Mouse (Mus musculus) ovary, adult 10 weeks (tissue): Measurements from ENCODE around the gene Rgsl1. TPM values are rescaled to one million over a fixed set of nuclear protein-coding genes. Genes with fewer than 3 reads are reported as not detected.

Experiments
- polyA plus RNA-seq: library from polyadenylated mRNA; stranded (reverse); fragments of 350-450 nt; fragmentation: Illumina TruSeq; extraction: RNeasy Lipid Tissue Mini Kit (QIAGEN cat#74804); gene quantifications from one replicate; pipeline ENCODE4 v1.2.3, GENCODE M21; 2014

Rgsl1 gene
- polyA plus RNA-seq, result 0.31 TPM

DNA sequence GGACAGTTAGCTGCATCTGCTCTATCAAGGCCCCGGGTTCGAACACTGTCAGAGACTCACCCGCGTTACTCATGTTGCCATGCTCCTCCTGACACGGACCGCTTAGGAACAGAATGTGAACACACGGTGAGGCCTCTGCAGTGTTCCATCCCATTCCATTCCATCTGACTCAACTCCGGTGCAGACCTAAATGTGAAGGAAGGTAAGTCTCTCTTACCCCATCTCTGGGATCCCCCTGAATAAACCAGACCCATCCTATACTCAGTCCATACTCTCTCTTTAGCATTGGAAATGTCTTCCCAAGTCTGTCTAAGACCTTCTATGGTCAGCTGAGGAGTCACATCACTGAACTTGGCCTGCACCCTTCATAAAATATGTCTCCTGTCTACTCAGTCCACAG is at the start of gene Rgsl1:
Rgsl1 (minus strand) TSS at position 101 of the 400 bp plus-strand sequence.

DNA sequence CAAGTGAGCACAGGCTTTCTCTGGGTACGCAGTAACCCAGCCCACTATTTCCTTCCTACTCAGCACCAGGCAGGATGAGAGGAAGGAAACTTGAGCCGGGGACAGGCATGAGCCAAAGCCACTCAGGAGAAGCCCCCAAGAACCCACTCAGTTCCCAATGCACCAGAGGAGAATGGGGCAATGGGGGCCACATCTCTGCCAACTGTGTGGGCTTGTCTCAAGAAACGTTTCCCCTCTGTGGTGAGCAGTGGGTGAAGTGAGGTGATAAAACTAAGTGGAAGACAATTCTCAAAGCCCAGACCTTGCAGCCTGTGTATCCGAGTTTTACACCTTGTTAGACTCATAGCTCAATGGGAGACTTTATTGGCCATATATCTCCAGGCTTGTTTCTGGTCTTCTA is 47.5 kb upstream of the Rgsl1 start, which contains the start of gene Teddm1a:
Teddm1a (plus strand) TSS at position 301 of the 400 bp plus-strand sequence.

DNA sequence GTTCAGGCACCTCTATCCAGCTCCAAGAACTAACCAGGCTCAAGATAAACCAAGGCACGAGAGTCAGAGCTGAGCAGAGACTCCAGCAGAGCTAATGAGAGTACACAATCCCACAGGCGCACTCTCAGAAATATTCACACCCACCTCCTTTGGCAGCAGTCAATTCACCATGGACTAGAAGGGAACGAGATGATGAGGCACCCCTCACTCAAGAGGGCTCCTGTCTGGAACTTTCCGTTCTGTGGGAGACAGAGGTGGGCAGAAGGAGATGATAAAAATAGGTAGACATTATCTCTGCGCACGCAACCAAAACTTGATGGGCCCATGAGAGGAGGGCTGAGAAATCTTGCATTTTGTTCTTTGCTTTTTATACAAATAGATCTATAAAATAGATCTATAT is 30.1 kb upstream of the Rgsl1 start, which contains the start of gene Teddm1b:
Teddm1b (plus strand) TSS at position 301 of the 400 bp plus-strand sequence.

DNA sequence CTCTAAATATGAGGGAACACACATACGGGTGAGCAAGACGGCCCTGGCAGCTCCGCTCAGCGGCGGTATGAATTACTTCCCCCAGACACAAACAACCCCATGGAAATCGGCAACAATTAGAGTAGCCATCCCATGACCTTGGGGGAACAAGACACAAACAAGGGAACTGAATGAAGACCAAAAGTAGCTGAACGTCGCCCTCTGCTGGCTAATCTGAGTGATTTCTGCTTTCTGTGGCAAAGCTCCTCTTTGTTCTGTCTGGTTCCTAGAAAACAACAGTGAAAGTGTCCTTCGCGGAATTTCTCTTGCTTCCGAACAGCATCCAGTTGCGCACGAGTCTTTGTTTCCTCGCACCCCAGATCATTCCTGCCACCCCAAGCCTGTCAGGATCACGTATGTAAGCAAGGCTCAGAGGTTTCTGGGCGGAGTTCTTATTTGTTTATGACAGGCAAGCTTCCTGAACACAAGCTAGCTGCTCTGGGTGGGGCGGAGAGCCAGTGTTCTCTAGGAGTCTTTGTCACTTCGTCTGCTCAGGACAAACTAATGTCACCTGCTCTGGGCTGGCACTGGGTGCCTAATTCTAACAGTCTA is 94.6 kb downstream of the Rgsl1 start, which contains the start of gene Rnasel:
Rnasel (plus strand) TSS at position 216 of the 591 bp plus-strand sequence.

DNA sequence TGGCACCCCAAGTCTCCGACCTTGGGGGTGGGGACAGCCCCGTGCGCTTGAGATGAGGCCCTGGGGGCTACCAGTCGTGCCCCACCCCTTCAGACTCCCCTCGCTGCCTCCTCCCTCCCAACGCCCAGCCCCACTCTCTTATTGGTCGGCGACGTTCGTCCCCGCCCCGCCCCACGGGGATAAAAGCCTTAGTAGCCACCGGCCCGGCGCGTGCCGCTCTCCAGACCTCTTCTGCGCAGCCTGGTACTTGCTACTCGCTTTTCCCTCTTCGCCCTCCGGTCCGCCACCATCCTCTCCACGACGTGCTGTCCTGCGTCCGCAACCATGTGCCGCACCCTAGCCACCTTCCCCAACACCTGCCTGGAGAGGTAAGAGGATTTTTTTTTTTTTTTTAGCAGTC is 103.8 kb downstream of the Rgsl1 start, which contains the start of gene Rgs16:
Rgs16 (plus strand) TSS at position 205 of the 400 bp plus-strand sequence.

Other genes with a start within 250 kb of the Rgsl1 start
- not detected for gene Rgs8, start 191.1 kb downstream of the Rgsl1 start, polyA plus RNA-seq
- gene Rgs16, start 103.8 kb downstream of the Rgsl1 start, polyA plus RNA-seq, result 0.57 TPM
- gene Rnasel, start 94.7 kb downstream of the Rgsl1 start, polyA plus RNA-seq, result 40.4 TPM
- 0.17 TPM for gene Teddm1b, start 30.2 kb upstream of the Rgsl1 start, polyA plus RNA-seq
- gene Teddm1a, start 47.6 kb upstream of the Rgsl1 start, polyA plus RNA-seq, result not detected
- gene Glul, start 55.8 kb upstream of the Rgsl1 start, polyA plus RNA-seq, result 287 TPM
- 0.54 TPM for gene Teddm2, start 56.1 kb upstream of the Rgsl1 start, polyA plus RNA-seq